Mouse (Mus musculus) C2C12 (cell line): ENCODE measurements at regions not wholly inside any gene's neighbourhood (a gene's known extent, or its start where the extent isn't known, plus 50 kb on each side); places are given as distances from the start of the nearest gene placed in this dataset.

ENCODE experiments used
- H3K27me3 ChIP-seq: one replicate; pipeline ENCODE4 v1.6.1; 2011; ENCODE audit not compliant: control insufficient read depth, insufficient read depth, insufficient read length
- H3K36me3 ChIP-seq: one replicate; pipeline ENCODE4 v1.6.1; 2011; ENCODE audit not compliant: control insufficient read depth, insufficient read depth
- H3K4me3 ChIP-seq: one replicate; pipeline ENCODE4 v1.5.1; 2011; ENCODE audit warnings: mild to moderate bottlenecking, control low read depth; ENCODE audit not compliant: poor library complexity, insufficient read depth, severe bottlenecking
- H3K79me2 ChIP-seq: one replicate; pipeline ENCODE4 v1.6.1; 2011; ENCODE audit not compliant: control insufficient read depth, insufficient read depth
- H3K79me3 ChIP-seq: one replicate; pipeline ENCODE4 v1.6.1; 2011; ENCODE audit warnings: low read depth, control low read depth
- H3ac ChIP-seq: one replicate; pipeline ENCODE3; 2011; ENCODE audit warnings: low read depth; ENCODE audit not compliant: control insufficient read depth, insufficient read length
- CEBPB ChIP-seq: IDR thresholded peaks from one replicate; pipeline ENCODE4 v1.6.1; 2011; ENCODE audit warnings: low read depth, mild to moderate bottlenecking, control low read depth, moderate library complexity
- CTCF ChIP-seq: IDR thresholded peaks from one replicate; pipeline ENCODE4 v1.5.1; 2011; ENCODE audit not compliant: control insufficient read depth, insufficient read depth, insufficient read length
- FOSL1 ChIP-seq: IDR thresholded peaks from one replicate; pipeline ENCODE4 v1.8.0; 2011; ENCODE audit warnings: mild to moderate bottlenecking, low read length; ENCODE audit not compliant: poor library complexity, insufficient read depth, severe bottlenecking
- MAX ChIP-seq: IDR thresholded peaks from one replicate; pipeline ENCODE4 v1.6.1; 2011; ENCODE audit warnings: mild to moderate bottlenecking, control low read depth
- MYOD1 ChIP-seq: IDR thresholded peaks from one replicate; pipeline ENCODE4 v1.6.1; 2011; ENCODE audit warnings: low read depth; ENCODE audit not compliant: control insufficient read depth, insufficient read length
- MYOG ChIP-seq: IDR thresholded peaks from one replicate; pipeline ENCODE4 v1.6.1; 2011; ENCODE audit not compliant: control insufficient read depth, insufficient read length; ENCODE audit errors: extremely low read depth
- USF1 ChIP-seq: IDR thresholded peaks from one replicate; pipeline ENCODE4 v1.6.1; 2011; ENCODE audit warnings: low read depth, mild to moderate bottlenecking, control low read depth, moderate library complexity

- H3K36me3 ChIP-seq = no peaks in the 10 kb centered on the region
- H3K79me2 ChIP-seq = no peaks in the 10 kb centered on the region
- no peaks in the 10 kb centered on the region for H3K79me3 ChIP-seq
- no peak overlapping the region for H3K4me3 ChIP-seq
- no peaks in the 10 kb centered on the region for H3K27me3 ChIP-seq
- no peak for TF ChIP-seq USF1
- TF ChIP-seq MYOG = no peak
- TF ChIP-seq FOSL1 = no peak
- no peak overlapping the region for H3ac ChIP-seq
These were observed 237.5 kb upstream of the P2ry1 start for GRCm38 (mm10) chr3:60765079-60765478.

DNA sequence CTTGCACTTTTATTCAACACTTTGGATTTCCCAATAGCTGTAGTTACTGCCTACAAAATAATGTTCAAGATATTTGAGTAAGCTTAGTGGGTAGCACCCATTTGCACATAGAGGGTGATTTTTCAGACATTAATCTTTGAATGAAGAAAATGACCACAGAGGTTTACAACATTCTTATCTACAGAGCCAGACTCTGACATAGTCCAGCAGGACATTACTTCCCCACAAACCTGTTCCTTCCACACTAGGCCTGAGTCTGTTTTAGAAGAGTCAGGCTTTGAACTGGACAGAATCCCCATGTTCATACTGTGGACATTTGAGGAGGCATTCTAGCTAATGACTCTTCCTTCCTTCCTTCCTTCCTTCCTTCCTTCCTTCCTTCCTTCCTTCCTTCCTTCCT, 233.6 kb upstream of the P2ry1 start:
- Histone ChIP-seq H3K27me3 (no peaks in the 10 kb centered on the region), H3K36me3 (no peaks in the 10 kb centered on the region), H3K79me2 (no peaks in the 10 kb centered on the region), H3K79me3 (no peaks in the 10 kb centered on the region), H3K4me3 (no peak overlapping the region), H3ac (no peak overlapping the region)
- TF ChIP-seq CEBPB (no peak), CTCF (no peak), MAX (no peak), MYOG (no peak), USF1 (no peak), MYOD1 (no peak), FOSL1 (no peak)

- Histone ChIP-seq H3K27me3 (no peaks in the 10 kb centered on the region), H3K36me3 (no peaks in the 10 kb centered on the region), H3ac (no peak overlapping the region), H3K79me3 (no peaks in the 10 kb centered on the region), H3K4me3 (no peak overlapping the region), H3K79me2 (no peaks in the 10 kb centered on the region)
- TF ChIP-seq MYOG (no peak), MYOD1 (no peak), FOSL1 (no peak), USF1 (no peak)
These were observed 230.7 kb upstream of the P2ry1 start for GRCm38 (mm10) chr3:60771866-60772265.

- Histone ChIP-seq H3K4me3 (no peak overlapping the region), H3K79me3 (no peaks in the 10 kb centered on the region), H3K36me3 (no peaks in the 10 kb centered on the region), H3K27me3 (no peaks in the 10 kb centered on the region), H3K79me2 (no peaks in the 10 kb centered on the region), H3ac (no peak overlapping the region)
- no peak for TF ChIP-seq CTCF
- no peak for TF ChIP-seq MYOG
- TF ChIP-seq USF1 = no peak
- no peak for TF ChIP-seq CEBPB
- no peak for TF ChIP-seq FOSL1
- TF ChIP-seq MYOD1 = no peak
These were observed 229.2 kb upstream of the P2ry1 start for GRCm38 (mm10) chr3:60773383-60773782.

- TF ChIP-seq CTCF (no peak), MYOD1 (peak; percentile 75), CEBPB (peak; percentile 77)
- Histone ChIP-seq H3K36me3 (no peaks in the 10 kb centered on the region), H3K27me3 (no peaks in the 10 kb centered on the region), H3K79me3 (no peaks in the 10 kb centered on the region), H3ac (no peak overlapping the region), H3K4me3 (no peak overlapping the region), H3K79me2 (no peaks in the 10 kb centered on the region)
These were observed 217.3 kb upstream of the P2ry1 start for GRCm38 (mm10) chr3:60785137-60785875.

- H3K79me3 ChIP-seq = no peaks in the 10 kb centered on the region
- no peak overlapping the region for H3ac ChIP-seq
- no peak overlapping the region for H3K4me3 ChIP-seq
- no peaks in the 10 kb centered on the region for H3K36me3 ChIP-seq
- H3K27me3 ChIP-seq = no peaks in the 10 kb centered on the region
- no peaks in the 10 kb centered on the region for H3K79me2 ChIP-seq
- TF ChIP-seq MYOG (no peak), MAX (no peak), MYOD1 (no peak), FOSL1 (no peak), CTCF (no peak), CEBPB (no peak), USF1 (no peak)
These were observed 214.6 kb upstream of the P2ry1 start for GRCm38 (mm10) chr3:60787989-60788388.
